Mouse (Mus musculus) MEL (cell line): ENCODE results near the gene Mob3b.

Experiments
- CTCF ChIP-seq, 3 experiments: IDR thresholded peaks in 2 of 3; conservative IDR thresholded peaks in 1 of 3; 2 replicates each; pipeline ENCODE4 v1.5.1; 2011 to 2012; ENCODE audit warnings: low read length in 3 of 3, low read depth in 2 of 3, mild to moderate bottlenecking in 2 of 3, improper control_type of control experiment in 1 of 3, inconsistent platforms in 1 of 3, mixed read lengths in 1 of 3, moderate library complexity in 1 of 3; ENCODE audit not compliant: control insufficient read depth in 1 of 3, insufficient read depth in 1 of 3, poor library complexity in 1 of 3, severe bottlenecking in 1 of 3
- ELF1 ChIP-seq: IDR thresholded peaks from 2 replicates; pipeline ENCODE4 v1.6.1; 2014; ENCODE audit warnings: low read depth, mild to moderate bottlenecking, inconsistent platforms, low read length, improper control_type of control experiment, moderate library complexity
- EP300 ChIP-seq, 2 experiments: IDR thresholded peaks; 2 replicates each; pipeline ENCODE4 v1.6.1; 2011; ENCODE audit warnings: improper control_type of control experiment in 2 of 2, low read length in 2 of 2, low read depth in 1 of 2, mild to moderate bottlenecking in 1 of 2
- GATA1 ChIP-seq: IDR thresholded peaks from 2 replicates; pipeline ENCODE4 v1.6.1; 2011; ENCODE audit warnings: low read depth, low read length, improper control_type of control experiment
- POLR2AphosphoS2 ChIP-seq: IDR thresholded peaks from 2 replicates; pipeline ENCODE4 v1.6.1; 2011; ENCODE audit warnings: low read length, improper control_type of control experiment
- RCOR1 ChIP-seq: IDR thresholded peaks from 2 replicates; pipeline ENCODE4 v1.6.1; 2012; ENCODE audit warnings: low read depth, mild to moderate bottlenecking, inconsistent platforms, low read length, improper control_type of control experiment
- SIN3A ChIP-seq: IDR thresholded peaks from 2 replicates; pipeline ENCODE4 v1.6.1; 2012; ENCODE audit warnings: low read length, improper control_type of control experiment, inconsistent platforms
- UBTF ChIP-seq: IDR thresholded peaks from 2 replicates; pipeline ENCODE4 v1.6.1; 2012; ENCODE audit warnings: low read depth, mild to moderate bottlenecking, inconsistent platforms, low read length, improper control_type of control experiment, moderate library complexity, borderline replicate concordance; ENCODE audit not compliant: insufficient read depth
- USF1 ChIP-seq: IDR thresholded peaks from 2 replicates; pipeline ENCODE4 v1.6.1; 2014; ENCODE audit warnings: low read depth, mild to moderate bottlenecking, inconsistent platforms, low read length, improper control_type of control experiment, moderate library complexity
- ZC3H11A ChIP-seq: IDR thresholded peaks from 2 replicates; pipeline ENCODE4 v1.6.1; 2012; ENCODE audit warnings: low read depth, mild to moderate bottlenecking, inconsistent platforms, low read length, improper control_type of control experiment

- TF ChIP-seq CTCF (IDR thresholded peaks at IDR 0.05 in 2 of 3, conservative IDR thresholded peaks at IDR 0.05 in 1 of 3; ENCODE audit: control insufficient read depth in 1 of 3, insufficient read depth in 1 of 3, low read depth in 2 of 3, low read length in 3 of 3, poor library complexity in 1 of 3, severe bottlenecking in 1 of 3) (no peak), USF1 (no peak), UBTF (no peak), RCOR1 (no peak), GATA1 (no peak), ELF1 (no peak), EP300 (IDR thresholded peaks at IDR 0.05; ENCODE audit: low read depth in 1 of 2, low read length in 2 of 2) (no peak), SIN3A (no peak), ZC3H11A (no peak), POLR2AphosphoS2 (no peak)
Measured at GRCm38 (mm10) chr4:34991891-34992865, 165.1 kb downstream of the Mob3b start.
